13 mouse cellular contexts compared by ENCODE assay signal in genomic region chr12:108231901-108232300, GRCm38 (mm10). TPM values are rescaled to one million over a fixed set of nuclear protein-coding genes. Genes with fewer than 3 reads are reported as not detected.
DNase-seq lines count a peak whose midpoint lies in the region; ATAC-seq and TF ChIP-seq lines count a peak whose summit lies in the region.
"Had no signal": no experiment of that assay in that cellular context is flagged by ENCODE, and none has a peak within 500 bp of the region (broad histone marks: within the 10 kb centered on the region; RNA-seq: fewer than 3 reads in every experiment).

No protein-coding gene starts in this region.

- DNase-seq in embryo, embryonic 10.5 days (ENCODE audit: low spot score), result peak; percentile 39
- no peak for DNase-seq in embryo, embryonic 9.5 days (ENCODE audit: extremely low spot score)
- no peak for DNase-seq in forebrain, embryonic 10.5 days (ENCODE audit: extremely low spot score, low spot score)
- no peak for DNase-seq in hindbrain, embryonic 14.5 days (ENCODE audit: low spot score)
- DNase-seq in retina, embryonic 14.5 days (ENCODE audit: low spot score), result peak; percentile 63
- no peak for DNase-seq in kidney, adult 2 months
- DNase-seq in layer of hippocampus, postnatal 14 days (ENCODE audit: low spot score in 2 of 2), result no peak
- no peak for DNase-seq in heart, adult 8-10 months (ENCODE audit: low spot score)
- DNase-seq: heart, adult 18-20 months; heart, postnatal 14 days; layer of hippocampus, postnatal 36 days; thymus, adult 2 months had no signal

- H3K4me2 ChIP-seq in hindbrain, embryonic 14.5 days (replicated peaks), result no peak overlapping the region
- H3K4me2 ChIP-seq: embryonic facial prominence, embryonic 12.5 days had no signal

- peaks cover 4% of the 10 kb centered on the region; the same call in 1 of the 2 replicates for H3K36me3 ChIP-seq in forebrain, embryonic 10.5 days (replicated peaks)
- H3K36me3 ChIP-seq in hindbrain, embryonic 14.5 days (replicated peaks; ENCODE audit: control insufficient read depth, insufficient read depth), result no peaks in the 10 kb centered on the region
- H3K36me3 ChIP-seq in kidney, adult 2 months (ENCODE audit: control insufficient read depth, insufficient read depth, low read length), result no peaks in the 10 kb centered on the region
- H3K36me3 ChIP-seq: embryonic facial prominence, embryonic 12.5 days had no signal

- no peak for ATAC-seq in hindbrain, embryonic 14.5 days (ENCODE audit: low FRiP score)

- H3K9me3 ChIP-seq in forebrain, embryonic 10.5 days, result peaks cover 6% of the 10 kb centered on the region; the same call in 1 of the 2 replicates
- no peaks in the 10 kb centered on the region for H3K9me3 ChIP-seq in hindbrain, embryonic 14.5 days (ENCODE audit: control insufficient read depth, low read length)
- H3K9me3 ChIP-seq: embryonic facial prominence, embryonic 12.5 days had no signal

- no peak overlapping the region for H3K4me3 ChIP-seq in forebrain, embryonic 10.5 days
- no peak overlapping the region for H3K4me3 ChIP-seq in hindbrain, embryonic 14.5 days (replicated peaks; ENCODE audit: low read length)
- H3K4me3 ChIP-seq in kidney, adult 2 months (ENCODE audit: insufficient read depth, low read depth, low read length), result no peak overlapping the region
- H3K4me3 ChIP-seq: embryonic facial prominence, embryonic 12.5 days had no signal

- no peak for TF ChIP-seq CTCF in kidney, adult 2 months (conservative IDR thresholded peaks at IDR 0.05; ENCODE audit: insufficient read depth, insufficient read length, low read depth, low read length)

- 0 out of 2 replicates have a peak overlapping the region, but pooled peaks have one; percentile 69 for H3K27ac ChIP-seq in forebrain, embryonic 10.5 days
- H3K27ac ChIP-seq in hindbrain, embryonic 14.5 days, result peak overlapping the region; percentile 17; the same call in 1 of the 2 replicates
- no peak overlapping the region for H3K27ac ChIP-seq in kidney, adult 2 months (ENCODE audit: insufficient read depth, low read depth, low read length)
- H3K27ac ChIP-seq: embryonic facial prominence, embryonic 12.5 days had no signal

- no peak for TF ChIP-seq POLR2A in kidney, adult 2 months (IDR thresholded peaks at IDR 0.05; ENCODE audit: low read depth, low read length)

- peaks cover 88% of the 10 kb centered on the region for H3K4me1 ChIP-seq in forebrain, embryonic 10.5 days
- H3K4me1 ChIP-seq in hindbrain, embryonic 14.5 days (replicated peaks; ENCODE audit: control insufficient read depth, insufficient read depth, low read length), result peaks cover 29% of the 10 kb centered on the region
- peaks cover 22% of the 10 kb centered on the region for H3K4me1 ChIP-seq in kidney, adult 2 months (ENCODE audit: control insufficient read depth, insufficient read depth, low read length)

- H3K27me3 ChIP-seq in forebrain, embryonic 10.5 days (ENCODE audit: poor library complexity, severe bottlenecking), result no peaks in the 10 kb centered on the region
- no peaks in the 10 kb centered on the region for H3K27me3 ChIP-seq in hindbrain, embryonic 14.5 days (ENCODE audit: control insufficient read depth, insufficient read depth, low read length)
- no peaks in the 10 kb centered on the region for H3K27me3 ChIP-seq in kidney, adult 2 months (replicated peaks; ENCODE audit: control insufficient read depth, insufficient read depth, low read length)
- H3K27me3 ChIP-seq: embryonic facial prominence, embryonic 12.5 days had no signal

- no peak overlapping the region for H3K9ac ChIP-seq in hindbrain, embryonic 14.5 days
- H3K9ac ChIP-seq: embryonic facial prominence, embryonic 12.5 days had no signal

- WGBS in forebrain, embryonic 10.5 days, result 51% methylated on average over 9 of the region's 9 CpGs
- 25% methylated on average over 9 of the region's 9 CpGs for WGBS in hindbrain, embryonic 14.5 days
- 80% methylated on average over 9 of the region's 9 CpGs for WGBS in kidney, adult 2 months

RNA-seq across cellular contexts. Expression of gene Ccdc85c, which starts 43.3 kb away (rescaled TPM):
- polyA plus RNA-seq in forebrain, embryonic 10.5 days (2016; fragmentation: Nextera tagmentation; extraction: Ambion mirVana), result 13.5 and 14.6 TPM in 2 replicates
- 13.9 and 16.5 TPM in 2 replicates for polyA plus RNA-seq in hindbrain, embryonic 14.5 days (2014; fragmentation: Nextera tagmentation; extraction: Ambion mirVana)
- 15.7 and 19.4 TPM in 2 replicates for polyA plus RNA-seq in kidney, adult 2 months (2012; rRNA removed)
- 10 to 100 TPM; 55.9 to 57.4 TPM for total RNA-seq in layer of hippocampus, postnatal 14 days (2021)
- 10 to 100 TPM; 38.2 to 46.2 (median 40.0) TPM for total RNA-seq in heart, adult 8-10 months (2022)

RNA-seq across cellular contexts. Expression of gene Ccnk, which starts 52.5 kb away (rescaled TPM):
- 3.2 and 3.9 TPM in 2 replicates for polyA plus RNA-seq in forebrain, embryonic 10.5 days (2016; fragmentation: Nextera tagmentation; extraction: Ambion mirVana)
- polyA plus RNA-seq in hindbrain, embryonic 14.5 days (2014; fragmentation: Nextera tagmentation; extraction: Ambion mirVana), result 4.4 and 5.6 TPM in 2 replicates
- 11.4 and 12.6 TPM in 2 replicates for polyA plus RNA-seq in kidney, adult 2 months (2012; rRNA removed)
- 10 to 100 TPM; 28.1 to 32.0 TPM for total RNA-seq in layer of hippocampus, postnatal 14 days (2021)
- 10 to 100 TPM; 25.5 to 32.4 (median 31.1) TPM for total RNA-seq in heart, adult 8-10 months (2022)

RNA-seq across cellular contexts. Expression of gene Setd3, which starts 52.8 kb away (rescaled TPM):
- polyA plus RNA-seq in forebrain, embryonic 10.5 days (2016; fragmentation: Nextera tagmentation; extraction: Ambion mirVana), result 75.2 and 76.3 TPM in 2 replicates
- 86.7 and 89.8 TPM in 2 replicates for polyA plus RNA-seq in hindbrain, embryonic 14.5 days (2014; fragmentation: Nextera tagmentation; extraction: Ambion mirVana)
- 32.5 and 38.5 TPM in 2 replicates for polyA plus RNA-seq in kidney, adult 2 months (2012; rRNA removed)
- total RNA-seq in layer of hippocampus, postnatal 14 days (2021), result 100 to 1,000 TPM; 113 to 116 TPM
- total RNA-seq in heart, adult 8-10 months (2022), result 100 to 1,000 TPM in 1 of 4 experiments, 10 to 100 TPM in 3; 88.6 to 103 (median 93.1) TPM

Comparison
In these comparisons a context has a peak if more than half of its experiments do, and no peak if none do; other contexts are left out.
1. DNase-seq: peak in embryo, embryonic 10.5 days (single experiment) and retina, embryonic 14.5 days (single experiment); none in embryo, embryonic 9.5 days (single experiment), forebrain, embryonic 10.5 days (single experiment), hindbrain, embryonic 14.5 days (single experiment), kidney, adult 2 months (single experiment), layer of hippocampus, postnatal 14 days (0 of 2) and heart, adult 8-10 months (single experiment).